Mouse (Mus musculus) midbrain, embryonic 13.5 days (tissue): ENCODE results near the gene Lrr1. TPM values are rescaled to one million over a fixed set of nuclear protein-coding genes. Genes with fewer than 3 reads are reported as not detected.
A peak's percentile ranks its signal among the peaks of the same experiment; 100 is the strongest.

Experiments
- ATAC-seq: fragments of 200-750 bp; cut with Nextera tagmentation; 2 replicates; pipeline ENCODE4 v1.8.0; 2017; ENCODE audit warnings: mild to moderate bottlenecking, moderate TSS enrichment, moderate library complexity
- H3K27ac ChIP-seq: fragments of 300-500 bp; sonication (generic); 2 replicates; pipeline ENCODE4 v1.5.1; 2015; ENCODE audit warnings: inconsistent platforms, mild to moderate bottlenecking, moderate library complexity
- H3K27me3 ChIP-seq: fragments of 300-500 bp; sonication (generic); 2 replicates; pipeline ENCODE4 v1.6.1; 2015; ENCODE audit warnings: mild to moderate bottlenecking, inconsistent platforms
- H3K36me3 ChIP-seq: fragments of 300-500 bp; sonication (generic); 2 replicates; pipeline ENCODE4 v1.6.1; 2015; ENCODE audit warnings: mild to moderate bottlenecking, inconsistent platforms
- H3K4me1 ChIP-seq: fragments of 300-500 bp; sonication (generic); replicated peaks from 2 replicates; pipeline ENCODE4 v1.6.1; 2015; ENCODE audit warnings: inconsistent platforms
- H3K4me2 ChIP-seq: fragments of 300-500 bp; sonication (generic); replicated peaks from 2 replicates; pipeline ENCODE4 v1.6.1; 2015; ENCODE audit warnings: moderate library complexity, mild to moderate bottlenecking, inconsistent platforms
- H3K4me3 ChIP-seq: fragments of 300-500 bp; sonication (generic); replicated peaks from 2 replicates; pipeline ENCODE4 v1.5.1; 2015; ENCODE audit warnings: mild to moderate bottlenecking, inconsistent platforms
- H3K9ac ChIP-seq: fragments of 300-500 bp; sonication (generic); replicated peaks from 2 replicates; pipeline ENCODE4 v1.6.1; 2015; ENCODE audit warnings: mild to moderate bottlenecking, inconsistent platforms
- H3K9me3 ChIP-seq: fragments of 300-500 bp; sonication (generic); 2 replicates; pipeline ENCODE4 v1.6.1; 2016; ENCODE audit warnings: mild to moderate bottlenecking, inconsistent platforms
- WGBS: fragments of 180-500 bp; shearing (Covaris S2); methylation state at CpG from one replicate; pipeline ENCODE4 v1.1.7; 2015; 5-methylcytosine and 5-hydroxymethylcytosine counted together
- polyA plus RNA-seq: library from polyadenylated mRNA; unstranded; fragments of >200 nt; fragmentation: Nextera tagmentation; extraction: Ambion mirVana; gene quantifications from 2 replicates; pipeline ENCODE4 v1.2.1, GENCODE M21; 2015

Lrr1 gene
- polyA plus RNA-seq, 1 experiment from 2014 or later = 11.0 TPM

- Histone ChIP-seq H3K4me3 (no peak overlapping the region), H3K27ac (no peak overlapping the region), H3K4me1 (no peaks in the 10 kb centered on the region; the same call in 1 of the 2 replicates), H3K4me2 (no peak overlapping the region), H3K9me3 (no peaks in the 10 kb centered on the region), H3K36me3 (no peaks in the 10 kb centered on the region; the same call in none of the 2 replicates), H3K9ac (no peak overlapping the region), H3K27me3 (no peaks in the 10 kb centered on the region)
- 97% methylated on average over 7 of the region's 7 CpGs for whole genome bisulfite sequencing
- no peak for ATAC-seq
Measured at GRCm38 (mm10) chr12:69207926-69208325, 39.3 kb downstream of the Lrr1 start.

- H3K9ac ChIP-seq = no peak overlapping the region
- no peak overlapping the region for H3K4me2 ChIP-seq
- H3K4me3 ChIP-seq = no peak overlapping the region
- no peak for ATAC-seq
- H3K27me3 ChIP-seq = no peaks in the 10 kb centered on the region
- H3K27ac ChIP-seq = no peak overlapping the region
- WGBS = 90% methylated on average over 2 of the region's 2 CpGs
- peaks cover 4% of the 10 kb centered on the region for H3K36me3 ChIP-seq
- no peaks in the 10 kb centered on the region for H3K9me3 ChIP-seq
- no peaks in the 10 kb centered on the region; the same call in 1 of the 2 replicates for H3K4me1 ChIP-seq
Measured at GRCm38 (mm10) chr12:69208520-69208919, 39.9 kb downstream of the Lrr1 start.

GRCm38 (mm10) chr12:69210056-69210979 lies 41.7 kb downstream of the Lrr1 start:
- ATAC-seq = no peak
- Histone ChIP-seq H3K4me3 (no peak overlapping the region), H3K9ac (no peak overlapping the region)

GRCm38 (mm10) chr12:69211057-69211456 lies 42.4 kb downstream of the Lrr1 start:
- H3K9ac ChIP-seq = no peak overlapping the region
- H3K27me3 ChIP-seq = no peaks in the 10 kb centered on the region
- no peak for ATAC-seq
- H3K27ac ChIP-seq = no peak overlapping the region
- no peaks in the 10 kb centered on the region for H3K9me3 ChIP-seq
- H3K4me1 ChIP-seq = no peaks in the 10 kb centered on the region
- no peak overlapping the region for H3K4me3 ChIP-seq
- 89% methylated on average over 5 of the region's 5 CpGs for WGBS
- no peak overlapping the region for H3K4me2 ChIP-seq
- H3K36me3 ChIP-seq = peaks cover 7% of the 10 kb centered on the region

More at GRCm38 (mm10) chr12:69210056-69210979, 41.7 kb downstream of the Lrr1 start:
- WGBS = 92% methylated on average over 18 of the region's 18 CpGs
- no peaks in the 10 kb centered on the region for H3K4me1 ChIP-seq
- H3K27me3 ChIP-seq = no peaks in the 10 kb centered on the region
- H3K27ac ChIP-seq = no peak overlapping the region
- no peak overlapping the region for H3K4me2 ChIP-seq
- H3K36me3 ChIP-seq = peaks cover 7% of the 10 kb centered on the region
- no peaks in the 10 kb centered on the region for H3K9me3 ChIP-seq

- Histone ChIP-seq H3K27me3 (no peaks in the 10 kb centered on the region), H3K36me3 (peaks cover 9% of the 10 kb centered on the region)
- no peak for ATAC-seq
Measured at GRCm38 (mm10) chr12:69213186-69213777, 44.7 kb downstream of the Lrr1 start.

GRCm38 (mm10) chr12:69214393-69214792 lies 45.8 kb downstream of the Lrr1 start:
- Histone ChIP-seq H3K27ac (no peak overlapping the region), H3K36me3 (peaks cover 13% of the 10 kb centered on the region), H3K9me3 (no peaks in the 10 kb centered on the region), H3K4me1 (no peaks in the 10 kb centered on the region), H3K27me3 (no peaks in the 10 kb centered on the region), H3K4me3 (no peak overlapping the region), H3K4me2 (no peak overlapping the region), H3K9ac (no peak overlapping the region)
- 94% methylated on average over 7 of the region's 7 CpGs for WGBS
- no peak for ATAC-seq

More at GRCm38 (mm10) chr12:69213186-69213777, 44.7 kb downstream of the Lrr1 start:
- Histone ChIP-seq H3K4me3 (no peak overlapping the region), H3K4me1 (no peaks in the 10 kb centered on the region), H3K9ac (no peak overlapping the region), H3K27ac (no peak overlapping the region), H3K9me3 (no peaks in the 10 kb centered on the region), H3K4me2 (no peak overlapping the region)
- WGBS = 95% methylated on average over 13 of the region's 13 CpGs

- Histone ChIP-seq H3K36me3 (peaks cover 13% of the 10 kb centered on the region), H3K27me3 (no peaks in the 10 kb centered on the region)
- WGBS = 87% methylated on average over 3 of the region's 3 CpGs
Measured at GRCm38 (mm10) chr12:69215000-69215785, 46.6 kb downstream of the Lrr1 start.

GRCm38 (mm10) chr12:69216587-69216986 lies 48.0 kb downstream of the Lrr1 start:
- Histone ChIP-seq H3K9ac (no peak overlapping the region), H3K27me3 (no peaks in the 10 kb centered on the region), H3K4me2 (no peak overlapping the region), H3K27ac (no peak overlapping the region), H3K4me1 (no peaks in the 10 kb centered on the region), H3K36me3 (peaks cover 21% of the 10 kb centered on the region), H3K4me3 (no peak overlapping the region), H3K9me3 (no peaks in the 10 kb centered on the region)
- 96% methylated on average over 7 of the region's 7 CpGs for WGBS
- no peak for ATAC-seq

More at GRCm38 (mm10) chr12:69215000-69215785, 46.6 kb downstream of the Lrr1 start:
- no peaks in the 10 kb centered on the region for H3K9me3 ChIP-seq
- no peak overlapping the region for H3K27ac ChIP-seq
- no peaks in the 10 kb centered on the region for H3K4me1 ChIP-seq
- ATAC-seq = no peak
- H3K9ac ChIP-seq = no peak overlapping the region
- H3K4me2 ChIP-seq = no peak overlapping the region
- no peak overlapping the region for H3K4me3 ChIP-seq

- peaks cover 14% of the 10 kb centered on the region; the same call in 1 of the 2 replicates for H3K36me3 ChIP-seq
- ATAC-seq = no peak
- H3K4me3 ChIP-seq = no peak overlapping the region
- no peak overlapping the region for H3K4me2 ChIP-seq
- no peak overlapping the region for H3K9ac ChIP-seq
- H3K4me1 ChIP-seq = no peaks in the 10 kb centered on the region
- no peaks in the 10 kb centered on the region for H3K27me3 ChIP-seq
- WGBS = 90% methylated on average over 19 of the region's 19 CpGs
- no peak overlapping the region for H3K27ac ChIP-seq
- H3K9me3 ChIP-seq = no peaks in the 10 kb centered on the region
Measured at GRCm38 (mm10) chr12:69220613-69221277, 52.1 kb downstream of the Lrr1 start.

GRCm38 (mm10) chr12:69227776-69228466 lies 59.3 kb downstream of the Lrr1 start, which contains the start of gene Pole2:
Gene Pole2, minus strand, starts transcription at chr12:69228195.
- WGBS = under 1% methylated on average over 37 of the region's 37 CpGs
- Histone ChIP-seq H3K27me3 (no peaks in the 10 kb centered on the region), H3K27ac (0 out of 2 replicates have a peak within 1 kb of the TSS, but pooled peaks have one; percentile 26), H3K36me3 (no peaks in the 10 kb centered on the region), H3K4me1 (0 out of 2 replicates have a peak, but pooled peaks cover 5% of the 10 kb centered on the region), H3K9ac (peak within 1 kb of the TSS; percentile 64), H3K4me2 (peak within 1 kb of the TSS; percentile 60), H3K9me3 (no peaks in the 10 kb centered on the region), H3K4me3 (peak within 1 kb of the TSS; percentile 70)
- peak; percentile 95 for ATAC-seq
